Mouse (Mus musculus): ENCODE data around the gene Maff.

- TF ChIP-seq FLI1 (IDR thresholded peaks at IDR 0.05; ENCODE audit: low read length) (no peak), GATA1 (IDR thresholded peaks at IDR 0.05; ENCODE audit: borderline replicate concordance, low read length) (no peak)
Observed at GRCm38 (mm10) chr15:79378608-79379007, 32.2 kb downstream of the Maff start.

All from megakaryocyte, embryonic 14.5 days (primary cell).